Mouse (Mus musculus) thymus, postnatal 4 days (tissue): ENCODE results near the gene Chit1.

ENCODE experiments used
- DNase-seq: peaks from one replicate; pipeline ENCODE4 v3.0.0; 2021

The Chit1 gene

GRCm38 (mm10) chr1:134079477-134080163 lies 31.4 kb upstream of the Chit1 start:
- DNase-seq = peak; percentile 65

- DNase-seq = peak; percentile 17
These were observed 30.6 kb upstream of the Chit1 start for GRCm38 (mm10) chr1:134080406-134080805.

- no peak for DNase-seq
These were observed 30.1 kb upstream of the Chit1 start for GRCm38 (mm10) chr1:134080881-134081450.

GRCm38 (mm10) chr1:134082987-134083516 lies 28.0 kb upstream of the Chit1 start:
- DNase-seq = peak; percentile 45

GRCm38 (mm10) chr1:134083676-134084075 lies 27.4 kb upstream of the Chit1 start:
- no peak for DNase-seq

GRCm38 (mm10) chr1:134084128-134084527 lies 26.9 kb upstream of the Chit1 start:
- DNase-seq = no peak

GRCm38 (mm10) chr1:134086017-134086416 lies 25.0 kb upstream of the Chit1 start:
- no peak for DNase-seq

- DNase-seq = no peak
These were observed 24.1 kb upstream of the Chit1 start for GRCm38 (mm10) chr1:134086811-134087398.

GRCm38 (mm10) chr1:134089074-134089473 lies 22.0 kb upstream of the Chit1 start:
- no peak for DNase-seq

GRCm38 (mm10) chr1:134091851-134092250 lies 19.2 kb upstream of the Chit1 start:
- no peak for DNase-seq

- no peak for DNase-seq
These were observed 18.7 kb upstream of the Chit1 start for GRCm38 (mm10) chr1:134092368-134092767.

- DNase-seq = peak; percentile 87
These were observed 17.9 kb upstream of the Chit1 start for GRCm38 (mm10) chr1:134092852-134093770.

GRCm38 (mm10) chr1:134093771-134094526 lies 17.1 kb upstream of the Chit1 start:
- peak; percentile 43 for DNase-seq

- peak; percentile 18 for DNase-seq
These were observed 15.9 kb upstream of the Chit1 start for GRCm38 (mm10) chr1:134095033-134095612.

GRCm38 (mm10) chr1:134095721-134096120 lies 15.3 kb upstream of the Chit1 start:
- DNase-seq = no peak

- DNase-seq = peak; percentile 32
These were observed 14.6 kb upstream of the Chit1 start for GRCm38 (mm10) chr1:134096264-134096934.

GRCm38 (mm10) chr1:134097080-134097855 lies 13.8 kb upstream of the Chit1 start:
- no peak for DNase-seq

GRCm38 (mm10) chr1:134097956-134098725 lies 12.9 kb upstream of the Chit1 start:
- DNase-seq = no peak

GRCm38 (mm10) chr1:134098726-134099515 lies 12.1 kb upstream of the Chit1 start:
- DNase-seq = peak; percentile 54
